Mouse (Mus musculus): ENCODE data around the gene Hnrnpul2. TPM values are rescaled to one million over a fixed set of nuclear protein-coding genes. Genes with fewer than 3 reads are reported as not detected.

The Hnrnpul2 gene
- polyA plus RNA-seq (2015; fragmentation: Nextera tagmentation; extraction: Ambion mirVana) = 5.4 and 6.5 TPM in 2 replicates

- peak within 1 kb of the TSS; percentile 98 for H3K9ac ChIP-seq
- peaks cover 62% of the 10 kb centered on the region for H3K4me1 ChIP-seq (replicated peaks)
- peak; percentile 97 for ATAC-seq (ENCODE audit: low FRiP score, low read depth)
- WGBS = under 1% methylated on average over 74 of the region's 83 CpGs
- H3K27ac ChIP-seq (replicated peaks) = peak within 1 kb of the TSS; percentile 99
- H3K9me3 ChIP-seq = no peaks in the 10 kb centered on the region
- peaks cover 22% of the 10 kb centered on the region for H3K36me3 ChIP-seq
- H3K4me2 ChIP-seq = peak within 1 kb of the TSS; percentile 91
- H3K4me3 ChIP-seq = peak within 1 kb of the TSS; percentile 96
- no peaks in the 10 kb centered on the region for H3K27me3 ChIP-seq
These were observed at the start of gene Hnrnpul2 for GRCm38 (mm10) chr19:8819596-8820423. Gene Hnrnpul2 (plus strand): TSS chr19:8820010.

GRCm38 (mm10) chr19:8770567-8771270 lies 49.1 kb upstream of the Hnrnpul2 start, which contains the start of gene Tmem223:
Gene Tmem223 (plus strand): TSS chr19:8770996.
- Histone ChIP-seq H3K4me3 (peak within 1 kb of the TSS; percentile 85), H3K9ac (peak within 1 kb of the TSS; percentile 94), H3K4me1 (replicated peaks) (peaks cover 38% of the 10 kb centered on the region), H3K9me3 (no peaks in the 10 kb centered on the region), H3K36me3 (peaks cover 57% of the 10 kb centered on the region), H3K27ac (replicated peaks) (peak within 1 kb of the TSS; percentile 92), H3K4me2 (peak within 1 kb of the TSS; percentile 62), H3K27me3 (no peaks in the 10 kb centered on the region)
- ATAC-seq (ENCODE audit: low FRiP score, low read depth) = peak; percentile 60; the same call in 1 of the 2 replicates
- 24% methylated on average over 29 of the region's 29 CpGs for WGBS

GRCm38 (mm10) chr19:8772996-8773395 lies 46.8 kb upstream of the Hnrnpul2 start:
- Histone ChIP-seq H3K4me2 (peak overlapping the region; percentile 95), H3K9me3 (no peaks in the 10 kb centered on the region), H3K27me3 (no peaks in the 10 kb centered on the region), H3K36me3 (peaks cover 36% of the 10 kb centered on the region), H3K27ac (replicated peaks) (no peak overlapping the region), H3K9ac (peak overlapping the region; percentile 84; the same call in 1 of the 2 replicates), H3K4me3 (peak overlapping the region; percentile 68), H3K4me1 (replicated peaks) (peaks cover 42% of the 10 kb centered on the region)
- 94% methylated on average over 5 of the region's 5 CpGs for WGBS
- no peak for ATAC-seq (ENCODE audit: low FRiP score, low read depth)

- Histone ChIP-seq H3K36me3 (peaks cover 36% of the 10 kb centered on the region), H3K4me3 (peak overlapping the region; percentile 68), H3K9me3 (no peaks in the 10 kb centered on the region), H3K27me3 (no peaks in the 10 kb centered on the region), H3K4me2 (peak overlapping the region; percentile 95), H3K4me1 (replicated peaks) (peaks cover 42% of the 10 kb centered on the region), H3K27ac (replicated peaks) (peak overlapping the region; percentile 99; the same call in 1 of the 2 replicates), H3K9ac (peak overlapping the region; percentile 84; the same call in 1 of the 2 replicates)
- WGBS = 60% methylated on average over 6 of the region's 6 CpGs
- no peak for ATAC-seq (ENCODE audit: low FRiP score, low read depth)
These were observed 46.4 kb upstream of the Hnrnpul2 start for GRCm38 (mm10) chr19:8773409-8773808.

DNA sequence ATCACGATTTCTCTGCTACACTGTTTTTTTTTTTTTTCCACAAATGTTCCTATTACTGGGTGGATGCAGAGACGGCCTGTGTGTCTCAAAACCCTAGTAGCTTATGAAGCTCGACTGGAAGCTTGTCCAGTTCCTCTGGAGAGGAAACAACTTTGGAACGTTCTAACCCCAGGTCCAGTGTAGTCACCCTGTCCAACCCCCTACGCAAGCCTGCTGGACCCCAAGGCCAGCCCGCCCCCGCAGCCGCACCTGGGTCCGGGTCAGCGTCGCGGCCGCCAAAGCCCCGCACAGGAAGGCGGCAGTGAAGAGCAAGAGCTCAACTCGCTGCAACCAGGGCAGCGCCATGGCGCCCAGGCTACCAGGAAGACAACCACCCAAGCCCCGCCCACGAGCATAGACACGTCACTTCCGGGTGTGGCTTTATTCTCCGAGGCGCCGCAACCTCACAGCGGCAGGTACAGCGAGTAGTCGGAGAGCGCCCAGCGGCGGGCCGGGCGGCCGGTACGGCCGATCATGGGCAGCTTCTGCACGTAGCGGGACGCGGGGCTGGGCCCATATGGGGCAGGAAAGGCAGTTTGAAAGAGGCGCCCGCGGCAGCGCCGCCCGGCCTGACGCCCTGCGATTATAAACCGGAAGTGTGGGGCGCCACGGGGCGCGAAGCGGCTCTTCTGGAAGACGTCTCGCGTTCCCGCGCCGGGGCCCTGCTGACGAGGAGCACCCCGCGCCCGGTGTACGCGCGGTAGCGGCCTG lies 45.5 kb upstream of the Hnrnpul2 start, which contains the start of gene Tmem179b:
Gene Tmem179b, minus strand, starts transcription at position 382 of the 750 bp plus-strand sequence.
- Histone ChIP-seq H3K4me1 (replicated peaks) (peaks cover 42% of the 10 kb centered on the region), H3K9me3 (no peaks in the 10 kb centered on the region), H3K4me3 (peak within 1 kb of the TSS; percentile 68), H3K27me3 (no peaks in the 10 kb centered on the region), H3K9ac (peak within 1 kb of the TSS; percentile 84), H3K27ac (replicated peaks) (peak within 1 kb of the TSS; percentile 99), H3K36me3 (peaks cover 28% of the 10 kb centered on the region), H3K4me2 (peak within 1 kb of the TSS; percentile 95)
- under 1% methylated on average over 64 of the region's 68 CpGs for WGBS
- ATAC-seq (ENCODE audit: low FRiP score, low read depth) = peak; percentile 95

DNA sequence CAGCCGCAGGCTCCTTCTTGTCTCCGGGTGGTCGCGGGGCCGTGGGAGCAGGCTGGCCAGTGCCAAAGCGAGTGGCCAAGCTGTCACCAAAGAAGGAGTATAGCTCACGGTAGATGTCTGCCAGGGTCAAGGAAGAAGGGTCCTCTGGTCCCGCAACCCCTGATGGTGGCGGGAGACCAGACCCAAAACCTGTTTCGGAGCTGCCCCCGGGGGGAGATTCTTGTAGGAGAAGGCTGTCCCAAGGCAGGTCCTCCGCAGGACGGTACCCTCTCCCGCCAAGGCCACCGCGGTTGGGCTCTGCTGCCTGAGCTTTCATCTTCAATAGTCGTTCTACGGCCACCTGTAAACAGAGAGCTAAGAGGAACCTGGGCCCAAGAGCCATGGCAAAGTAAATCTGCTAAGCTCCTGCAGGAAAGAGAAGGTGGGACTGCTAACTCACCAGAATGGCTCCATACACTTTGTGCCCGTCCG lies 44.8 kb upstream of the Hnrnpul2 start:
- Histone ChIP-seq H3K27me3 (no peaks in the 10 kb centered on the region), H3K4me2 (peak overlapping the region; percentile 95), H3K27ac (replicated peaks) (peak overlapping the region; percentile 99), H3K4me1 (replicated peaks) (peaks cover 42% of the 10 kb centered on the region), H3K4me3 (peak overlapping the region; percentile 68), H3K9ac (peak overlapping the region; percentile 84), H3K9me3 (no peaks in the 10 kb centered on the region), H3K36me3 (peaks cover 25% of the 10 kb centered on the region)
- 5% methylated on average over 20 of the region's 20 CpGs for WGBS
- peak; percentile 12; the same call in 1 of the 2 replicates for ATAC-seq (ENCODE audit: low FRiP score, low read depth)

DNA sequence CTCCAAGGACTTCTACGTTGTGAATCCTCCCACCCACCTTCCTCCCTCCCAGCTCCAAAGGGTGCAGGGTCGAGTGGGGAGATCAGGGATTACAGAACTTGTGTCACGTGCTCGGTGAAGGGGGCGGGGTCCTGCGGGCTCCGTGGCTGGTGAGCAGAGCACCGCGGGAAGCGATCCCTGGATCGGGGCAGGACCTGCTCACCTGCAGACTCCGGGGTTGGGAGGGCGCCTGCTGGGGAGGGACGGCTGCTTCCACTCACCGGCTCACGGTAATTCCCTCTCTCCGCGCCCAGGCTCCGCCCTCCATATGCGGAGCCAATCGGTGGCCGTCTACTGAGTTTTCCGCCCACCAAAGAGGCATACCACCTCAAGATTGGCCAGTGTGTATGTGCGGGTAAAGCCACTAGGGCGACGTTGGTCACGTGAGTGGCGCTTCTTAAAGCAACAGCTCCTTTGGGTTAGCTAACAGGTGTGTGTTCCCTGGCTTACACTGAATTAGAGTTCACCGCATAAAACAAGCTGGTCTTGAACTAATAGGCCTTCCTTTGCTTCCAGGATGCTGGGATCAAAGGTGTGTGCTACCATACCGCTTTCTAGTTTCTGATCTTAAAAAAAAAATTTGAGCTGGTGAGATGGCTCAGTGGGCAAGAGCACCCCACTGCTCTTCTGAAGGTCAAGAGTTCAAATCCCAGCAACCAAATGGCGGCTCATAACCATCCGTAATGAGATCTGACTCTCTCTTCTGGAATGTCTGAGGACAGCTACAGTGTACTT lies 33.6 kb upstream of the Hnrnpul2 start, which contains the start of gene Taf6l:
Gene Taf6l, minus strand, starts transcription at position 410 of the 774 bp plus-strand sequence.
- Histone ChIP-seq H3K4me2 (peak within 1 kb of the TSS; percentile 59), H3K4me3 (peak within 1 kb of the TSS; percentile 78), H3K9ac (peak within 1 kb of the TSS; percentile 66), H3K27me3 (no peaks in the 10 kb centered on the region), H3K36me3 (peaks cover 21% of the 10 kb centered on the region), H3K4me1 (replicated peaks) (peaks cover 13% of the 10 kb centered on the region), H3K27ac (replicated peaks) (peak within 1 kb of the TSS; percentile 87), H3K9me3 (no peaks in the 10 kb centered on the region)
- WGBS = under 1% methylated on average over 32 of the region's 32 CpGs
- ATAC-seq (ENCODE audit: low FRiP score, low read depth) = peak; percentile 100

- no peak overlapping the region for H3K27ac ChIP-seq (replicated peaks)
- no peak overlapping the region for H3K9ac ChIP-seq
- H3K4me1 ChIP-seq (replicated peaks) = peaks cover 13% of the 10 kb centered on the region
- no peaks in the 10 kb centered on the region for H3K27me3 ChIP-seq
- no peak overlapping the region for H3K4me3 ChIP-seq
- no peak overlapping the region for H3K4me2 ChIP-seq
- WGBS = 22% methylated on average over 3 of the region's 3 CpGs
- no peak for ATAC-seq (ENCODE audit: low FRiP score, low read depth)
- H3K36me3 ChIP-seq = peaks cover 19% of the 10 kb centered on the region
- no peaks in the 10 kb centered on the region for H3K9me3 ChIP-seq
These were observed 31.3 kb upstream of the Hnrnpul2 start for GRCm38 (mm10) chr19:8788521-8788920.

GRCm38 (mm10) chr19:8789171-8789570 lies 30.6 kb upstream of the Hnrnpul2 start:
- WGBS = 52% methylated on average over 1 of the region's 1 CpGs

GRCm38 (mm10) chr19:8790171-8790570 lies 29.6 kb upstream of the Hnrnpul2 start:
- Histone ChIP-seq H3K4me2 (no peak overlapping the region), H3K9me3 (no peaks in the 10 kb centered on the region), H3K4me1 (replicated peaks) (peaks cover 9% of the 10 kb centered on the region), H3K4me3 (no peak overlapping the region), H3K36me3 (peaks cover 34% of the 10 kb centered on the region), H3K27ac (replicated peaks) (no peak overlapping the region), H3K27me3 (no peaks in the 10 kb centered on the region), H3K9ac (no peak overlapping the region)
- 85% methylated on average over 7 of the region's 7 CpGs for WGBS
- ATAC-seq (ENCODE audit: low FRiP score, low read depth) = no peak

More at GRCm38 (mm10) chr19:8789171-8789570, 30.6 kb upstream of the Hnrnpul2 start:
- Histone ChIP-seq H3K27me3 (no peaks in the 10 kb centered on the region), H3K27ac (replicated peaks) (no peak overlapping the region), H3K4me2 (no peak overlapping the region), H3K4me3 (no peak overlapping the region), H3K9ac (no peak overlapping the region), H3K36me3 (peaks cover 24% of the 10 kb centered on the region), H3K4me1 (replicated peaks) (peaks cover 13% of the 10 kb centered on the region), H3K9me3 (no peaks in the 10 kb centered on the region)
- no peak for ATAC-seq (ENCODE audit: low FRiP score, low read depth)

Measured in hindbrain, embryonic 15.5 days (tissue).